9 mouse cellular contexts compared by ENCODE assay signal in the genomic region with DNA sequence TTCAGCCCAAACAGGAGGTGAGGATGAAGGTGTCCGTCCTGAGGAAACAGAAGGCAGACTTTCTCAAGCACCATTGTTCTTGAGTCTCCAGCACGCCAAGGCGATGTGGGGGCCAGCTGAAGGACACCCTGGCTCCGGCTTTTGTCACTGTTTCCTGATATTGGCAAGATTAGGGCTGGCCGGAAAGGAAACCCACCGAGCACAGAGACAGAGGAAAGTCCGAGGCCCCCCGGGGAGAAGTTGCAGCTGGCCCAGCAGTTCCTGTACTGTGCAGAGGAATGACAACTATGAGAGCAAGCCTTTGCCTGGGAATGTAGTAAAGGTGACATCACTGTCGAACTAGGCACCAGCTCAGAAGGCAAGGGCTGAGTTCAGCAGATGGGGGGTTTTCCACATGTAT. TPM values are rescaled to one million over a fixed set of nuclear protein-coding genes. Genes with fewer than 3 reads are reported as not detected.
DNase-seq lines count a peak whose midpoint lies in the region; ATAC-seq and TF ChIP-seq lines count a peak whose summit lies in the region.
"Had no signal": no experiment of that assay in that cellular context is flagged by ENCODE, and none has a peak within 500 bp of the region (broad histone marks: within the 10 kb centered on the region; RNA-seq: fewer than 3 reads in every experiment).

No protein-coding gene starts in this region.

- no peaks in the 10 kb centered on the region for H3K27me3 ChIP-seq in forebrain, embryonic 10.5 days (ENCODE audit: poor library complexity, severe bottlenecking)
- no peaks in the 10 kb centered on the region for H3K27me3 ChIP-seq in forebrain, embryonic 13.5 days
- no peaks in the 10 kb centered on the region for H3K27me3 ChIP-seq in kidney, adult 2 months (replicated peaks; ENCODE audit: control insufficient read depth, insufficient read depth, low read length)
- H3K27me3 ChIP-seq in stomach, embryonic 16.5 days (ENCODE audit: control insufficient read depth, insufficient read depth, low read length): no peaks in the 10 kb centered on the region

- no peak for DNase-seq in forebrain, embryonic 10.5 days (ENCODE audit: extremely low spot score, low spot score)
- peak; percentile 1 for DNase-seq in thymus, postnatal 14 days
- DNase-seq in thymus, postnatal 10 days (ENCODE audit: low spot score in 2 of 2): no peak
- DNase-seq in kidney, adult 2 months: peak; percentile 72
- DNase-seq in liver: no peak
- DNase-seq in urinary bladder, postnatal 25 days (ENCODE audit: low spot score): no peak
- DNase-seq: gastrocnemius, postnatal 36 days had no signal

- H3K4me3 ChIP-seq in forebrain, embryonic 10.5 days: no peak overlapping the region
- H3K4me3 ChIP-seq in forebrain, embryonic 13.5 days: no peak overlapping the region
- H3K4me3 ChIP-seq in kidney, adult 2 months (ENCODE audit: insufficient read depth, low read depth, low read length): no peak overlapping the region
- no peak overlapping the region for H3K4me3 ChIP-seq in stomach, embryonic 16.5 days (replicated peaks; ENCODE audit: low read length)

- no peaks in the 10 kb centered on the region for H3K36me3 ChIP-seq in forebrain, embryonic 10.5 days (replicated peaks)
- H3K36me3 ChIP-seq in forebrain, embryonic 13.5 days (ENCODE audit: poor library complexity, severe bottlenecking): no peaks in the 10 kb centered on the region
- no peaks in the 10 kb centered on the region for H3K36me3 ChIP-seq in kidney, adult 2 months (ENCODE audit: control insufficient read depth, insufficient read depth, low read length)
- H3K36me3 ChIP-seq in stomach, embryonic 16.5 days (ENCODE audit: control insufficient read depth, insufficient read depth, low read length): no peaks in the 10 kb centered on the region

- H3K9ac ChIP-seq in forebrain, embryonic 13.5 days: no peak overlapping the region
- no peak overlapping the region for H3K9ac ChIP-seq in stomach, embryonic 16.5 days (ENCODE audit: low read length)

- no peak for TF ChIP-seq CTCF in kidney, adult 2 months (conservative IDR thresholded peaks at IDR 0.05; ENCODE audit: insufficient read depth, insufficient read length, low read depth, low read length)

- no peak overlapping the region for H3K4me2 ChIP-seq in forebrain, embryonic 13.5 days
- no peak overlapping the region for H3K4me2 ChIP-seq in stomach, embryonic 16.5 days (ENCODE audit: low read depth, low read length)

- H3K4me1 ChIP-seq in forebrain, embryonic 10.5 days: 0 out of 2 replicates have a peak, but pooled peaks cover 5% of the 10 kb centered on the region
- no peaks in the 10 kb centered on the region for H3K4me1 ChIP-seq in forebrain, embryonic 13.5 days
- no peaks in the 10 kb centered on the region for H3K4me1 ChIP-seq in kidney, adult 2 months (ENCODE audit: control insufficient read depth, insufficient read depth, low read length)
- H3K4me1 ChIP-seq in stomach, embryonic 16.5 days (ENCODE audit: control insufficient read depth, insufficient read depth, low read length): no peaks in the 10 kb centered on the region

- WGBS in forebrain, embryonic 10.5 days: 54% methylated on average over 9 of the region's 9 CpGs
- 43% methylated on average over 9 of the region's 9 CpGs for WGBS in forebrain, embryonic 13.5 days
- WGBS in kidney, adult 2 months: 49% methylated on average over 9 of the region's 9 CpGs
- 42% methylated on average over 9 of the region's 9 CpGs for WGBS in stomach, embryonic 16.5 days

- peak overlapping the region; percentile 35; the same call in 1 of the 2 replicates for H3K27ac ChIP-seq in forebrain, embryonic 10.5 days
- H3K27ac ChIP-seq in forebrain, embryonic 13.5 days: no peak overlapping the region
- H3K27ac ChIP-seq in kidney, adult 2 months (ENCODE audit: insufficient read depth, low read depth, low read length): no peak overlapping the region
- no peak overlapping the region for H3K27ac ChIP-seq in stomach, embryonic 16.5 days (ENCODE audit: low read length)

- H3K9me3 ChIP-seq in forebrain, embryonic 10.5 days: peaks cover 9% of the 10 kb centered on the region
- peaks cover 7% of the 10 kb centered on the region; the same call in 1 of the 2 replicates for H3K9me3 ChIP-seq in forebrain, embryonic 13.5 days (replicated peaks)
- peaks cover 5% of the 10 kb centered on the region; the same call in 1 of the 2 replicates for H3K9me3 ChIP-seq in stomach, embryonic 16.5 days (replicated peaks; ENCODE audit: control insufficient read depth, low read length)

- TF ChIP-seq POLR2A in kidney, adult 2 months (IDR thresholded peaks at IDR 0.05; ENCODE audit: low read depth, low read length): no peak

- ATAC-seq in forebrain, embryonic 13.5 days: no peak
- peak; percentile 71 for ATAC-seq in stomach, embryonic 16.5 days (ENCODE audit: insufficient read depth, low FRiP score)

RNA-seq across cellular contexts. Expression of gene Prnd, which starts 30.2 kb away (rescaled TPM):
- polyA plus RNA-seq in forebrain, embryonic 10.5 days (2016; fragmentation: Nextera tagmentation; extraction: Ambion mirVana): 3.9 and 4.2 TPM in 2 replicates
- polyA plus RNA-seq in forebrain, embryonic 13.5 days (2015; fragmentation: Nextera tagmentation; extraction: Ambion mirVana): 7.3 and 7.7 TPM in 2 replicates
- 0.92 and 1.0 TPM in 2 replicates for polyA plus RNA-seq in kidney, adult 2 months (2012; rRNA removed)
- 39.3 and 44.0 TPM in 2 replicates for polyA plus RNA-seq in stomach, embryonic 16.5 days (2015; fragmentation: Nextera tagmentation; extraction: Ambion mirVana)

RNA-seq across cellular contexts. Expression of gene Rassf2, which starts 49.2 kb away (rescaled TPM):
- 23.5 and 24.8 TPM in 2 replicates for polyA plus RNA-seq in forebrain, embryonic 10.5 days (2016; fragmentation: Nextera tagmentation; extraction: Ambion mirVana)
- 21.1 and 22.1 TPM in 2 replicates for polyA plus RNA-seq in forebrain, embryonic 13.5 days (2015; fragmentation: Nextera tagmentation; extraction: Ambion mirVana)
- polyA plus RNA-seq in kidney, adult 2 months (2012; rRNA removed): 4.6 and 9.2 TPM in 2 replicates
- 13.4 and 16.4 TPM in 2 replicates for polyA plus RNA-seq in stomach, embryonic 16.5 days (2015; fragmentation: Nextera tagmentation; extraction: Ambion mirVana)

Comparison
In these comparisons a context has a peak if more than half of its experiments do, and no peak if none do; other contexts are left out.
1. DNase-seq: peak in thymus, postnatal 14 days (single experiment) and kidney, adult 2 months (single experiment); none in forebrain, embryonic 10.5 days (single experiment), thymus, postnatal 10 days (0 of 2), liver (single experiment) and urinary bladder, postnatal 25 days (single experiment).